In the genomic region with DNA sequence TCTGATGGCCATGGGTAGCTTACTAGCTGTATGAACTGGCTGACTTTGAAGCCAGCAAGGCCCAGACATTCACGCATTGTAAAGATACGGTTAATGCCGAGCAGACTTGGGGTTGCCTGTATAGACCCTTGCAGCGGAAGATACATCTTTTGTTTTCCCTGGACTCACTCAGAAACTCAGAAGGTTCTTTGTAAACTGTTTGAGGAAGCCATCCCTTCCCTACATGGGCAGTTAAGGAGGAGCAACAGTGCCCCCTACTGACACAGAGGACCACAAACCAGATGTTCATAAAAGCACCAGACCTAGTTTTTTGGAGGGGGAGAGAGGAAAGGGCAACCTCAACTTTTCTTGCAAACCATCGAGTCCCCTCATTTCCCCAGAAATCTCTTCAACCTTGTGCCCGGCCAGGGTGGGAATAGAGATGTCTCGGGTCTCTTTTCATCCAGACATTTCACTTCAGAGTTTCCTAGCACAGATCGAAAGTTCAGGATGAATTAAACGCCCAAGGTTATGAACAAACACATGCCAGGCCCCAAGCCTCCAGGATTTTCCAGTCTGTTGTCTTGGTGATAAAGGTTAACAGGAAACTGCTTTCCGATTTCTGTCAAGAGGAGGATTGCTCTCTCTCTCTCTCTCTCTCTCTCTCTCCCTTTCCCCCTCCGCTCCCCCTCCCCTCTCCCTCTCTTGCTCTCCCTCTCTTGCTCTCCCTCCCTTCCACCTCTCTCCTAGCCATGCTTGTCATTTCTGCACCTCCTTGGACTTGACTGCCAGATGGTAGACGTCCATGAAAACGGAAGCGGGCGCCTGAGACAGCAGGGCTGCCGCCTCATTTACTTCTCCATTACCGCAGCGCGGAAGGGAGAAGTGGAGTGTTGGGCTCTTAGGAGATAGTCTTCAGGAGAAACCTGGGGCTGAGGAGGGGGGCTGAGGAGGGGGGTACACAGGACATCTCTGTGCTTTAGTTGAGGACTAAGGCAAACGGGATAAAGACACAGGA, we compare ENCODE assay signal across 8 mouse cellular contexts.
DNase-seq lines count a peak whose midpoint lies in the region; ATAC-seq and TF ChIP-seq lines count a peak whose summit lies in the region.

No protein-coding gene starts in this region.

- no peaks in the 10 kb centered on the region for H3K27me3 ChIP-seq in forebrain, embryonic 12.5 days
- H3K27me3 ChIP-seq in heart, embryonic 16.5 days (ENCODE audit: control insufficient read depth, insufficient read depth, low read length) = no peaks in the 10 kb centered on the region
- no peaks in the 10 kb centered on the region for H3K27me3 ChIP-seq in liver, embryonic 14.5 days (ENCODE audit: control insufficient read depth, insufficient read depth, low read length)
- H3K27me3 ChIP-seq in neural tube, embryonic 11.5 days (ENCODE audit: control insufficient read depth, insufficient read depth, low read length) = no peaks in the 10 kb centered on the region
- H3K27me3 ChIP-seq in thymus, adult 2 months (ENCODE audit: control insufficient read depth, insufficient read depth, low read length) = no peaks in the 10 kb centered on the region

- peak overlapping the region; percentile 50; the same call in 1 of the 2 replicates for H3K27ac ChIP-seq in forebrain, embryonic 12.5 days
- H3K27ac ChIP-seq in heart, embryonic 16.5 days (ENCODE audit: low read length) = peak overlapping the region; percentile 2; the same call in 1 of the 2 replicates
- no peak overlapping the region for H3K27ac ChIP-seq in liver, embryonic 14.5 days
- H3K27ac ChIP-seq in neural tube, embryonic 11.5 days (ENCODE audit: low read depth, low read length) = no peak overlapping the region
- no peak overlapping the region for H3K27ac ChIP-seq in thymus, adult 2 months (ENCODE audit: control insufficient read depth, insufficient read depth, low read length)

- DNase-seq in CD4-positive helper T cell, adult 2 months (ENCODE audit: low read depth, low spot score) = peak; percentile 36
- peak; percentile 89 for DNase-seq in brain, adult 2 months (ENCODE audit: low read depth, low spot score)
- peak; percentile 70 to 86 for DNase-seq in kidney, postnatal 25 days
- DNase-seq in liver, embryonic 14.5 days (ENCODE audit: low read depth in 3 of 3, low spot score in 3 of 3) = peak; percentile 27 to 51 (median 47)
- peak; percentile 77 for DNase-seq in neural tube, embryonic 11.5 days (ENCODE audit: low spot score)
- peak; percentile 47 for DNase-seq in thymus, adult 2 months

- H3K4me2 ChIP-seq in forebrain, embryonic 12.5 days = no peak overlapping the region
- H3K4me2 ChIP-seq in heart, embryonic 16.5 days (ENCODE audit: low read depth, low read length) = no peak overlapping the region
- H3K4me2 ChIP-seq in liver, embryonic 14.5 days (ENCODE audit: low read depth) = no peak overlapping the region
- H3K4me2 ChIP-seq in neural tube, embryonic 11.5 days (ENCODE audit: low read depth) = no peak overlapping the region

- TF ChIP-seq EP300 in liver, embryonic 14.5 days (IDR thresholded peaks at IDR 0.05; ENCODE audit: low read depth) = no peak

- TF ChIP-seq CTCF in liver, embryonic 14.5 days (IDR thresholded peaks at IDR 0.05; ENCODE audit: low read depth) = peak; percentile 70
- no peak for TF ChIP-seq CTCF in thymus, adult 2 months (IDR thresholded peaks at IDR 0.05; ENCODE audit: borderline replicate concordance, control insufficient read depth, extremely low read depth, insufficient read depth, low read length, poor library complexity)

- no peak overlapping the region for H3K4me3 ChIP-seq in forebrain, embryonic 12.5 days (replicated peaks)
- no peak overlapping the region for H3K4me3 ChIP-seq in heart, embryonic 16.5 days (ENCODE audit: low read length)
- H3K4me3 ChIP-seq in liver, embryonic 14.5 days (ENCODE audit: insufficient read depth in 1 of 2, low read depth in 2 of 2, low read length in 2 of 2) = no peak overlapping the region
- H3K4me3 ChIP-seq in neural tube, embryonic 11.5 days (ENCODE audit: low read depth, low read length) = no peak overlapping the region
- H3K4me3 ChIP-seq in thymus, adult 2 months (ENCODE audit: control insufficient read depth, insufficient read depth, low read length) = no peak overlapping the region

- peaks cover 30% of the 10 kb centered on the region for H3K4me1 ChIP-seq in forebrain, embryonic 12.5 days
- H3K4me1 ChIP-seq in heart, embryonic 16.5 days (ENCODE audit: control insufficient read depth, insufficient read depth, low read length) = peaks cover 17% of the 10 kb centered on the region
- H3K4me1 ChIP-seq in liver, embryonic 14.5 days (replicated peaks; ENCODE audit: control insufficient read depth in 2 of 2, insufficient read depth in 2 of 2, low read length in 1 of 2) = peaks cover 0 to 4% of the 10 kb centered on the region in 2 experiments; a peak in 1 of 4 replicates
- peaks cover 11% of the 10 kb centered on the region for H3K4me1 ChIP-seq in neural tube, embryonic 11.5 days (ENCODE audit: control insufficient read depth, insufficient read depth, low read length)
- H3K4me1 ChIP-seq in thymus, adult 2 months (replicated peaks; ENCODE audit: control insufficient read depth, insufficient read depth, low read length) = 0 out of 2 replicates have a peak, but pooled peaks cover 3% of the 10 kb centered on the region

- no peak for TF ChIP-seq POLR2A in thymus, adult 2 months (IDR thresholded peaks at IDR 0.05; ENCODE audit: control insufficient read depth, extremely low read depth, insufficient read depth, low read length, poor library complexity)

- ATAC-seq in forebrain, embryonic 12.5 days (ENCODE audit: low FRiP score) = peak; percentile 47
- ATAC-seq in heart, embryonic 16.5 days (replicated peaks; ENCODE audit: extremely low read depth, insufficient read depth, low FRiP score) = peak; percentile 58
- ATAC-seq in liver, embryonic 14.5 days (ENCODE audit: insufficient read depth) = no peak
- ATAC-seq in neural tube, embryonic 11.5 days (ENCODE audit: insufficient read depth, low FRiP score, low TSS enrichment) = peak; percentile 50

- no peaks in the 10 kb centered on the region for H3K9me3 ChIP-seq in forebrain, embryonic 12.5 days
- H3K9me3 ChIP-seq in heart, embryonic 16.5 days (replicated peaks; ENCODE audit: control insufficient read depth, low read length) = no peaks in the 10 kb centered on the region
- H3K9me3 ChIP-seq in liver, embryonic 14.5 days (ENCODE audit: control insufficient read depth, low read length) = no peaks in the 10 kb centered on the region
- H3K9me3 ChIP-seq in neural tube, embryonic 11.5 days (ENCODE audit: control insufficient read depth, low read length) = no peaks in the 10 kb centered on the region

- 58% methylated on average over 20 of the region's 20 CpGs for WGBS in forebrain, embryonic 12.5 days
- 31% methylated on average over 20 of the region's 20 CpGs for WGBS in heart, embryonic 16.5 days
- WGBS in liver, embryonic 14.5 days (ENCODE audit: insufficient replicate concordance) = 34% methylated on average over 20 of the region's 20 CpGs
- WGBS in neural tube, embryonic 11.5 days = 60% methylated on average over 20 of the region's 20 CpGs
- WGBS in thymus, adult 2 months = 28% methylated on average over 20 of the region's 20 CpGs

- no peak overlapping the region for H3K9ac ChIP-seq in forebrain, embryonic 12.5 days
- 0 out of 2 replicates have a peak overlapping the region, but pooled peaks have one; percentile 9 for H3K9ac ChIP-seq in heart, embryonic 16.5 days (ENCODE audit: low read length)
- H3K9ac ChIP-seq in liver, embryonic 14.5 days (replicated peaks) = no peak overlapping the region
- no peak overlapping the region for H3K9ac ChIP-seq in neural tube, embryonic 11.5 days (ENCODE audit: low read length)

- H3K36me3 ChIP-seq in forebrain, embryonic 12.5 days (replicated peaks) = peaks cover 10% of the 10 kb centered on the region
- H3K36me3 ChIP-seq in heart, embryonic 16.5 days (ENCODE audit: control insufficient read depth, insufficient read depth) = no peaks in the 10 kb centered on the region
- no peaks in the 10 kb centered on the region for H3K36me3 ChIP-seq in liver, embryonic 14.5 days (replicated peaks; ENCODE audit: control insufficient read depth, insufficient read depth, low read depth)
- H3K36me3 ChIP-seq in neural tube, embryonic 11.5 days (ENCODE audit: control insufficient read depth, insufficient read depth, low read length) = no peaks in the 10 kb centered on the region
- no peaks in the 10 kb centered on the region for H3K36me3 ChIP-seq in thymus, adult 2 months (ENCODE audit: control insufficient read depth, insufficient read depth, low read length)

Comparison
In these comparisons a context has a peak if more than half of its experiments do, and no peak if none do; other contexts are left out.
1. DNase-seq: peak in every context shown above with its lines; median percentile 89 in brain, adult 2 months; 78 in kidney, postnatal 25 days; 77 in neural tube, embryonic 11.5 days; 47 in liver, embryonic 14.5 days; 47 in thymus, adult 2 months; 36 in CD4-positive helper T cell, adult 2 months.
2. H3K27ac ChIP-seq: peak in forebrain, embryonic 12.5 days (single experiment) and heart, embryonic 16.5 days (single experiment); none in liver, embryonic 14.5 days (single experiment), neural tube, embryonic 11.5 days (single experiment) and thymus, adult 2 months (single experiment).